Mouse (Mus musculus): ENCODE data around the gene Dolpp1. TPM values are rescaled to one million over a fixed set of nuclear protein-coding genes. Genes with fewer than 3 reads are reported as not detected.

The Dolpp1 gene
- polyA plus RNA-seq, 1 experiment from 2014 or later: 41.7 TPM

- DNase-seq (ENCODE audit: low spot score): no peak
- Histone ChIP-seq H3K4me2 (ENCODE audit: low read length) (no peak overlapping the region), H3K36me3 (ENCODE audit: control insufficient read depth, insufficient read depth, low read length) (peaks cover 72% of the 10 kb centered on the region), H3K9ac (ENCODE audit: low read length) (no peak overlapping the region), H3K9me3 (ENCODE audit: control insufficient read depth, low read length) (no peaks in the 10 kb centered on the region), H3K27ac (ENCODE audit: low read depth) (no peak overlapping the region; the same call in 1 of the 2 replicates), H3K4me3 (ENCODE audit: low read depth, low read length) (no peak overlapping the region), H3K4me1 (replicated peaks; ENCODE audit: control insufficient read depth, insufficient read depth, low read length) (peaks cover 3% of the 10 kb centered on the region; the same call in 1 of the 2 replicates), H3K27me3 (replicated peaks; ENCODE audit: control insufficient read depth, insufficient read depth, low read length) (no peaks in the 10 kb centered on the region)
- ATAC-seq (replicated peaks; ENCODE audit: low FRiP score, low TSS enrichment, low read depth): 0 out of 2 replicates have a peak, but pooled peaks have one; percentile 12
- 55% methylated on average over 20 of the region's 20 CpGs for WGBS
These were observed 7.4 kb downstream of the Dolpp1 start for GRCm38 (mm10) chr2:30399191-30400171.

GRCm38 (mm10) chr2:30401581-30401980 is 9.5 kb downstream of the Dolpp1 start:
- ATAC-seq (replicated peaks; ENCODE audit: low FRiP score, low TSS enrichment, low read depth): no peak
- 88% methylated on average over 1 of the region's 1 CpGs for WGBS
- peaks cover 63% of the 10 kb centered on the region for H3K36me3 ChIP-seq (ENCODE audit: control insufficient read depth, insufficient read depth, low read length)
- peaks cover 3% of the 10 kb centered on the region; the same call in 1 of the 2 replicates for H3K4me1 ChIP-seq (replicated peaks; ENCODE audit: control insufficient read depth, insufficient read depth, low read length)
- H3K9me3 ChIP-seq (ENCODE audit: control insufficient read depth, low read length): no peaks in the 10 kb centered on the region
- no peaks in the 10 kb centered on the region for H3K27me3 ChIP-seq (replicated peaks; ENCODE audit: control insufficient read depth, insufficient read depth, low read length)
- H3K4me3 ChIP-seq (ENCODE audit: low read depth, low read length): no peak overlapping the region
- DNase-seq (ENCODE audit: low spot score): no peak
- no peak overlapping the region for H3K4me2 ChIP-seq (ENCODE audit: low read length)
- no peak overlapping the region for H3K27ac ChIP-seq (ENCODE audit: low read depth)
- no peak overlapping the region for H3K9ac ChIP-seq (ENCODE audit: low read length)

GRCm38 (mm10) chr2:30402351-30402826 is 10.3 kb downstream of the Dolpp1 start:
- no peak for DNase-seq (ENCODE audit: low spot score)
- no peak for ATAC-seq (replicated peaks; ENCODE audit: low FRiP score, low TSS enrichment, low read depth)
- Histone ChIP-seq H3K4me1 (replicated peaks; ENCODE audit: control insufficient read depth, insufficient read depth, low read length) (peaks cover 3% of the 10 kb centered on the region; the same call in 1 of the 2 replicates), H3K36me3 (ENCODE audit: control insufficient read depth, insufficient read depth, low read length) (peaks cover 55% of the 10 kb centered on the region), H3K4me3 (ENCODE audit: low read depth, low read length) (no peak overlapping the region), H3K27ac (ENCODE audit: low read depth) (no peak overlapping the region), H3K9me3 (ENCODE audit: control insufficient read depth, low read length) (no peaks in the 10 kb centered on the region), H3K27me3 (replicated peaks; ENCODE audit: control insufficient read depth, insufficient read depth, low read length) (no peaks in the 10 kb centered on the region), H3K9ac (ENCODE audit: low read length) (no peak overlapping the region), H3K4me2 (ENCODE audit: low read length) (no peak overlapping the region)
- WGBS: 91% methylated on average over 9 of the region's 9 CpGs

- peaks cover 50% of the 10 kb centered on the region for H3K36me3 ChIP-seq (ENCODE audit: control insufficient read depth, insufficient read depth, low read length)
- ATAC-seq (replicated peaks; ENCODE audit: low FRiP score, low TSS enrichment, low read depth) (no peak), DNase-seq (ENCODE audit: low spot score) (no peak)
- no peak overlapping the region for H3K4me2 ChIP-seq (ENCODE audit: low read length)
- peaks cover 3% of the 10 kb centered on the region; the same call in 1 of the 2 replicates for H3K4me1 ChIP-seq (replicated peaks; ENCODE audit: control insufficient read depth, insufficient read depth, low read length)
- no peaks in the 10 kb centered on the region for H3K27me3 ChIP-seq (replicated peaks; ENCODE audit: control insufficient read depth, insufficient read depth, low read length)
- no peak overlapping the region for H3K9ac ChIP-seq (ENCODE audit: low read length)
- no peak overlapping the region for H3K27ac ChIP-seq (ENCODE audit: low read depth)
- H3K4me3 ChIP-seq (ENCODE audit: low read depth, low read length): no peak overlapping the region
- 62% methylated on average over 2 of the region's 2 CpGs for WGBS
- H3K9me3 ChIP-seq (ENCODE audit: control insufficient read depth, low read length): no peaks in the 10 kb centered on the region
These were observed 10.8 kb downstream of the Dolpp1 start for GRCm38 (mm10) chr2:30402843-30403242.

- ATAC-seq (replicated peaks; ENCODE audit: low FRiP score, low TSS enrichment, low read depth) (no peak), DNase-seq (ENCODE audit: low spot score) (no peak)
- Histone ChIP-seq H3K4me3 (ENCODE audit: low read depth, low read length) (no peak overlapping the region), H3K9me3 (ENCODE audit: control insufficient read depth, low read length) (no peaks in the 10 kb centered on the region), H3K36me3 (ENCODE audit: control insufficient read depth, insufficient read depth, low read length) (peaks cover 45% of the 10 kb centered on the region), H3K9ac (ENCODE audit: low read length) (no peak overlapping the region), H3K27me3 (replicated peaks; ENCODE audit: control insufficient read depth, insufficient read depth, low read length) (no peaks in the 10 kb centered on the region), H3K4me2 (ENCODE audit: low read length) (no peak overlapping the region), H3K4me1 (replicated peaks; ENCODE audit: control insufficient read depth, insufficient read depth, low read length) (peaks cover 3% of the 10 kb centered on the region; the same call in 1 of the 2 replicates), H3K27ac (ENCODE audit: low read depth) (no peak overlapping the region)
- WGBS: 88% methylated on average over 1 of the region's 1 CpGs
These were observed 11.8 kb downstream of the Dolpp1 start for GRCm38 (mm10) chr2:30403870-30404269.

- H3K9me3 ChIP-seq (ENCODE audit: control insufficient read depth, low read length): no peaks in the 10 kb centered on the region
- no peak overlapping the region for H3K4me2 ChIP-seq (ENCODE audit: low read length)
- H3K27me3 ChIP-seq (replicated peaks; ENCODE audit: control insufficient read depth, insufficient read depth, low read length): no peaks in the 10 kb centered on the region
- 96% methylated on average over 2 of the region's 2 CpGs for WGBS
- H3K36me3 ChIP-seq (ENCODE audit: control insufficient read depth, insufficient read depth, low read length): peaks cover 23% of the 10 kb centered on the region
- H3K4me3 ChIP-seq (ENCODE audit: low read depth, low read length): no peak overlapping the region
- DNase-seq (ENCODE audit: low spot score) (no peak), ATAC-seq (replicated peaks; ENCODE audit: low FRiP score, low TSS enrichment, low read depth) (no peak)
- H3K4me1 ChIP-seq (replicated peaks; ENCODE audit: control insufficient read depth, insufficient read depth, low read length): no peaks in the 10 kb centered on the region
- no peak overlapping the region for H3K9ac ChIP-seq (ENCODE audit: low read length)
- H3K27ac ChIP-seq (ENCODE audit: low read depth): no peak overlapping the region
These were observed 15.2 kb downstream of the Dolpp1 start for GRCm38 (mm10) chr2:30407221-30407620.

- Histone ChIP-seq H3K4me1 (replicated peaks; ENCODE audit: control insufficient read depth, insufficient read depth, low read length) (no peaks in the 10 kb centered on the region), H3K36me3 (ENCODE audit: control insufficient read depth, insufficient read depth, low read length) (peaks cover 19% of the 10 kb centered on the region), H3K9ac (ENCODE audit: low read length) (no peak overlapping the region), H3K27ac (ENCODE audit: low read depth) (no peak overlapping the region), H3K9me3 (ENCODE audit: control insufficient read depth, low read length) (no peaks in the 10 kb centered on the region), H3K4me2 (ENCODE audit: low read length) (no peak overlapping the region), H3K4me3 (ENCODE audit: low read depth, low read length) (no peak overlapping the region), H3K27me3 (replicated peaks; ENCODE audit: control insufficient read depth, insufficient read depth, low read length) (no peaks in the 10 kb centered on the region)
- ATAC-seq (replicated peaks; ENCODE audit: low FRiP score, low TSS enrichment, low read depth) (no peak), DNase-seq (ENCODE audit: low spot score) (no peak)
- WGBS: 90% methylated on average over 10 of the region's 10 CpGs
These were observed 15.7 kb downstream of the Dolpp1 start for GRCm38 (mm10) chr2:30407778-30408177.

GRCm38 (mm10) chr2:30408452-30409100 is 16.5 kb downstream of the Dolpp1 start:
- H3K27me3 ChIP-seq (replicated peaks; ENCODE audit: control insufficient read depth, insufficient read depth, low read length): no peaks in the 10 kb centered on the region
- no peak overlapping the region for H3K4me3 ChIP-seq (ENCODE audit: low read depth, low read length)
- WGBS: 86% methylated on average over 8 of the region's 8 CpGs
- DNase-seq (ENCODE audit: low spot score) (no peak), ATAC-seq (replicated peaks; ENCODE audit: low FRiP score, low TSS enrichment, low read depth) (no peak)
- peaks cover 14% of the 10 kb centered on the region for H3K36me3 ChIP-seq (ENCODE audit: control insufficient read depth, insufficient read depth, low read length)
- no peak overlapping the region for H3K27ac ChIP-seq (ENCODE audit: low read depth)
- H3K9me3 ChIP-seq (ENCODE audit: control insufficient read depth, low read length): no peaks in the 10 kb centered on the region
- H3K4me1 ChIP-seq (replicated peaks; ENCODE audit: control insufficient read depth, insufficient read depth, low read length): no peaks in the 10 kb centered on the region
- H3K4me2 ChIP-seq (ENCODE audit: low read length): no peak overlapping the region
- H3K9ac ChIP-seq (ENCODE audit: low read length): no peak overlapping the region
